Mouse (Mus musculus) neural tube, embryonic 13.5 days (tissue): ENCODE results near the gene 1110032A03Rik. TPM values are rescaled to one million over a fixed set of nuclear protein-coding genes. Genes with fewer than 3 reads are reported as not detected.
A peak's percentile ranks its signal among the peaks of the same experiment; 100 is the strongest.

Experiments used
- ATAC-seq: fragments of 200-750 bp; cut with Nextera tagmentation; 2 replicates; pipeline ENCODE4 v1.8.0; 2017; ENCODE audit warnings: low read depth, mild to moderate bottlenecking, moderate TSS enrichment, moderate library complexity
- H3K27ac ChIP-seq: fragments of 300-500 bp; sonication (generic); replicated peaks from 2 replicates; pipeline ENCODE4 v1.5.1; 2015; ENCODE audit warnings: moderate library complexity, mild to moderate bottlenecking, inconsistent platforms
- H3K27me3 ChIP-seq: fragments of 300-500 bp; sonication (generic); 2 replicates; pipeline ENCODE4 v1.6.1; 2015; ENCODE audit warnings: mild to moderate bottlenecking, inconsistent platforms
- H3K36me3 ChIP-seq: fragments of 300-500 bp; sonication (generic); 2 replicates; pipeline ENCODE4 v1.6.1; 2015; ENCODE audit warnings: mild to moderate bottlenecking, inconsistent platforms
- H3K4me1 ChIP-seq: fragments of 300-500 bp; sonication (generic); replicated peaks from 2 replicates; pipeline ENCODE4 v1.6.1; 2015; ENCODE audit warnings: inconsistent platforms
- H3K4me2 ChIP-seq: fragments of 300-500 bp; sonication (generic); 2 replicates; pipeline ENCODE4 v1.6.1; 2015; ENCODE audit warnings: inconsistent platforms, mild to moderate bottlenecking, moderate library complexity
- H3K4me3 ChIP-seq: fragments of 300-500 bp; sonication (generic); 2 replicates; pipeline ENCODE4 v1.5.1; 2015; ENCODE audit warnings: mild to moderate bottlenecking, inconsistent platforms
- H3K9ac ChIP-seq: fragments of 300-500 bp; sonication (generic); 2 replicates; pipeline ENCODE4 v1.6.1; 2015; ENCODE audit warnings: moderate library complexity, mild to moderate bottlenecking, inconsistent platforms
- H3K9me3 ChIP-seq: fragments of 300-500 bp; sonication (generic); 2 replicates; pipeline ENCODE4 v1.6.1; 2016; ENCODE audit warnings: inconsistent platforms
- WGBS: fragments of 180-500 bp; shearing (Covaris S2); methylation state at CpG from one replicate; pipeline ENCODE4 v1.1.7; 2015; 5-methylcytosine and 5-hydroxymethylcytosine counted together
- polyA plus RNA-seq: library from polyadenylated mRNA; unstranded; fragments of >200 nt; fragmentation: Nextera tagmentation; extraction: Ambion mirVana; gene quantifications from 2 replicates; pipeline ENCODE4 v1.2.1, GENCODE M21; 2015

1110032A03Rik gene
- polyA plus RNA-seq, 1 experiment from 2014 or later, result 61.4 TPM

DNA sequence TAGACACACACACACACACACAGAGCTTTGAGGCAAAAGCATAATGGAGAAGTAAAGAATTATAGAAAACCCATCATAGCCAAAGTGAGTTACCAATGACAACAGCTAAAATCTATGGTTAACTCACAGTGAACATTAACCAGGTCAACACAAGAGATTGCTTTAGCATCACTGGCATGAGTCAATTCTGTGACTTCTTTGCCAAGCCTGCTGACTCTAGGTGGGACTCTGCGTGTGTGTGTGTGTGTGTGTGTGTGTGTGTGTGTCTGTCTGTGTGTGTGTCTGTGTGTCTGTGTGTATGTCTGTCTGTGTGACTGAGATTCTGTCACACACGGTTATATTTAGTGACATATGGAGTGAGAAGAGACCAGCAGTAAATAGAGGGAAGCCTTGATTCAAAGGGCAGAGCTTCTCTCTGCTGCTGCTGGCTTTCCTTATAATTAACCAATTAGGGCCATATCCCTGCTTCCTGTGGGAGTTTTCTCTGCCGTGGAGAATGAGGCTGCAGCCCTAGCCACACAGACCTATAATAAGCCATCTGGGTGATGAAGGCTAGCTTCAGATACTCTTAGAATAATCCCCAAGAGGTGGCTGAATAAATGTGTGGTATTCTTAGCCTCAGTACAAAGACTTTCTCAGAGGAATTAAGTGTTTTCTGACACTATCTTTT is 50.5 kb downstream of the 1110032A03Rik start:
- Histone ChIP-seq H3K4me2 (peak overlapping the region; percentile 83), H3K4me3 (peak overlapping the region; percentile 8), H3K27ac (peak overlapping the region; percentile 86), H3K27me3 (no peaks in the 10 kb centered on the region), H3K9me3 (no peaks in the 10 kb centered on the region), H3K9ac (peak overlapping the region; percentile 63), H3K4me1 (peaks cover 81% of the 10 kb centered on the region), H3K36me3 (no peaks in the 10 kb centered on the region)
- 27% methylated on average over 3 of the region's 3 CpGs for WGBS
- no peak for ATAC-seq

DNA sequence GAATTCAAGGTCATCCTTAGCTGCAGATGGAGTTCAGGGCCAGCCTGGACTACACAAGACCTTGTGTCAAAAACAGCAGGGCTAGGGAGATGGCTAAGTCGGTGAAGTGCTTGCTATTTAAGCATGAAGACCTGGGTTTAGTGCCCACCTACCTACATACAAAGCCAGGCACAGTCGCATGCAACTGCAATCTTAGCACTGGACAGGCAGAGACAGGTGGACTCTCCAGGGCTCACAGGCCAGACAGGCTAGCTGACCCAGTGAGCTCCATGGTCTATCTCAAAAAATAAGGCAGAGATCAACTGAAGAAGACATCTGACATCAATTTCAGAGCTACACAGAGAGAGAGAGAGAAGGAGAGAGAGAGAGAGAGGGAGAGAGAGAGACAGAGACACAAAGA is 51.2 kb downstream of the 1110032A03Rik start:
- no peaks in the 10 kb centered on the region for H3K36me3 ChIP-seq
- H3K4me1 ChIP-seq, result peaks cover 81% of the 10 kb centered on the region
- H3K27ac ChIP-seq, result peak overlapping the region; percentile 86
- peak overlapping the region; percentile 63 for H3K9ac ChIP-seq
- H3K9me3 ChIP-seq, result no peaks in the 10 kb centered on the region
- H3K27me3 ChIP-seq, result no peaks in the 10 kb centered on the region
- no peak for ATAC-seq
- peak overlapping the region; percentile 8; the same call in 1 of the 2 replicates for H3K4me3 ChIP-seq
- 67% methylated on average over 2 of the region's 2 CpGs for WGBS
- H3K4me2 ChIP-seq, result peak overlapping the region; percentile 83

DNA sequence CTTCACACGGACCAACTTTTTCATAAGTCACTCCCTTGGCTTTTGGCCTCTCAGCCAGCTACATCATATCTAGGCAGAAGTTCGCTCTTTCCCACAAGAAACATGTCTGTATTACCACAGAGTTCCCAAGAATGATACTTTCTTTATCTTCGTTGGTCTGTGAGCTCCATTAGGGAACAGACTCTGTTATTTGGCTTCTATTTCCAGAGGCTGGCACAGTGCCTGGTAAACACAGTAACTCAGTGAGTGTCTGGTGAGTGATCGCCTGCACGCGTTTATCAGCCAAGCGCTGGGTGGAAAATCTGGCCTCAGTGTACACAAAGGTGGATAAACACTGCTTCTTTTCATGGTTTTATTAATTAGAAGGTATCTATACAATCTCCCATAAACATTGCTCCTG is 51.9 kb downstream of the 1110032A03Rik start:
- H3K9ac ChIP-seq, result peak overlapping the region; percentile 52
- no peak for ATAC-seq
- H3K4me3 ChIP-seq, result peak overlapping the region; percentile 14
- H3K27me3 ChIP-seq, result no peaks in the 10 kb centered on the region
- peak overlapping the region; percentile 83 for H3K4me2 ChIP-seq
- peaks cover 76% of the 10 kb centered on the region for H3K4me1 ChIP-seq
- H3K36me3 ChIP-seq, result no peaks in the 10 kb centered on the region
- 31% methylated on average over 7 of the region's 7 CpGs for WGBS
- H3K27ac ChIP-seq, result peak overlapping the region; percentile 86
- H3K9me3 ChIP-seq, result no peaks in the 10 kb centered on the region

DNA sequence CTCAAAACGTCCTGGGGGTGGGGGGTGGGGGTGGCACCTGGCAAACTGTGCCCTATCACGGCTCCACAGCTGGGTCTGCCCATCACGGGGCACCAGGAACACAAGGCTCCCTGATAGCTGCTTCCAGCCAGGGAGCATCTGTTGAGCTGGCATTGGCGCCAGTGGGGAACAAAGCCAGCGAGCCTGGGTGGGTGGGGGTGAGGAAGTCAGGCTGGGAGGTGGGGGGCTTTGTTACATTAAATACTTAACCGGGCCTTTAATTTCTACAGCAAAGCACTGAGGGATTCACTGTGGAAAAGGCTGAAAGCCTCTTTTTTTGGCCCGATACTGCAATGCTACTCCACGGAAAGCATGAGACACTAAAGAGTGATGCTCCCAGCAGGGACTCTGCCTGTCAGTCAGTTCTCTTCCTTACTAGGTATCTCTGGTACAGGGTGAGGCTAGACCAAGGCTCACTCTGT is 52.8 kb downstream of the 1110032A03Rik start:
- 19% methylated on average over 8 of the region's 8 CpGs for WGBS
- 0 out of 2 replicates have a peak overlapping the region, but pooled peaks have one; percentile 34 for H3K9ac ChIP-seq
- H3K4me1 ChIP-seq, result peaks cover 73% of the 10 kb centered on the region
- H3K9me3 ChIP-seq, result no peaks in the 10 kb centered on the region
- no peaks in the 10 kb centered on the region for H3K36me3 ChIP-seq
- peak; percentile 20; the same call in 1 of the 2 replicates for ATAC-seq
- no peaks in the 10 kb centered on the region for H3K27me3 ChIP-seq
- peak overlapping the region; percentile 86 for H3K27ac ChIP-seq
- no peak overlapping the region for H3K4me3 ChIP-seq
- peak overlapping the region; percentile 83 for H3K4me2 ChIP-seq

DNA sequence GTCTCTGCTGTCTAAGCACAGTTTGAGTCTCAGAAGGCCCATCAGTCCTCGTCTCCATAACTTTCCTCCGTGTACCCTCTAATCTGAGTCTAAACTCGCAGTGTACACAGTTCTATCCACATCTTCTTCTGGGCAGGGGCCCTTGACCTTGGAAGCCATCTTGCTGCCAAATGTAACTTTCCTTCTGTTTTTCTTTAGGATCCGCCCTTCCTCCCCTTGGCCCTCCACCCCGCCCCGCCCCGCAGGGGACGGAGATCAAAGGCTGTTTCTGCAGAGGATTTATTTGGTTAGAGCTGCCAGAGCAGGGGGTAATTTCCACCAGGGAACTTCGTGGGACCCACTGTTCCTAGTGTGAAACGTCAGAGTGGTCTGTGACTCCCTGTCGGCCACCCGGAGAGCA is 54.3 kb downstream of the 1110032A03Rik start:
- H3K4me1 ChIP-seq, result peaks cover 59% of the 10 kb centered on the region
- no peaks in the 10 kb centered on the region for H3K9me3 ChIP-seq
- ATAC-seq, result no peak
- no peak overlapping the region for H3K4me3 ChIP-seq
- 27% methylated on average over 12 of the region's 12 CpGs for WGBS
- no peak overlapping the region for H3K27ac ChIP-seq
- no peak overlapping the region for H3K4me2 ChIP-seq
- H3K27me3 ChIP-seq, result no peaks in the 10 kb centered on the region
- H3K9ac ChIP-seq, result peak overlapping the region; percentile 31; the same call in 1 of the 2 replicates
- peaks cover 7% of the 10 kb centered on the region; the same call in 1 of the 2 replicates for H3K36me3 ChIP-seq

DNA sequence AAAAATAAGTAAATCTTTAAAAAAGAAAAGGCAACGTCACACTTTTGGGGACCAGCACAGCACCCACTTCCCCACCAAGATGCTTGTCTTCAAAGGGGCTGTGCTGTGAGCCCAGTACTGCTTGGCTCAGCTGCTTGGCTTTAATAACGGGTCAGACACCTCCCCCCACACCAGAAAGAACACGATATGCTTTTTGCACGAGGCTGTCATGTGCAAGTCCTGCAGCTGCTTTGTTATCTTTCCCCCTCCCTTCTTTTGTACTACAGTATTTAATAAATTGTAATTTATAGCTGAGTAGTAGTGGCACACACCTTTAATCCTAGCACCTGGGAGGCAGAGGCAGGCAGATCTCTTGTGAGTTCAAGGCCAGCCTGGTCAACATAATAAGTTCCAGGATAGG is 56.4 kb downstream of the 1110032A03Rik start:
- H3K27me3 ChIP-seq, result no peaks in the 10 kb centered on the region
- no peak overlapping the region for H3K27ac ChIP-seq
- H3K9me3 ChIP-seq, result no peaks in the 10 kb centered on the region
- peaks cover 7% of the 10 kb centered on the region; the same call in 1 of the 2 replicates for H3K36me3 ChIP-seq
- H3K4me3 ChIP-seq, result no peak overlapping the region
- peaks cover 37% of the 10 kb centered on the region for H3K4me1 ChIP-seq
- WGBS, result 85% methylated on average over 4 of the region's 4 CpGs
- H3K9ac ChIP-seq, result no peak overlapping the region
- no peak overlapping the region for H3K4me2 ChIP-seq
- no peak for ATAC-seq

DNA sequence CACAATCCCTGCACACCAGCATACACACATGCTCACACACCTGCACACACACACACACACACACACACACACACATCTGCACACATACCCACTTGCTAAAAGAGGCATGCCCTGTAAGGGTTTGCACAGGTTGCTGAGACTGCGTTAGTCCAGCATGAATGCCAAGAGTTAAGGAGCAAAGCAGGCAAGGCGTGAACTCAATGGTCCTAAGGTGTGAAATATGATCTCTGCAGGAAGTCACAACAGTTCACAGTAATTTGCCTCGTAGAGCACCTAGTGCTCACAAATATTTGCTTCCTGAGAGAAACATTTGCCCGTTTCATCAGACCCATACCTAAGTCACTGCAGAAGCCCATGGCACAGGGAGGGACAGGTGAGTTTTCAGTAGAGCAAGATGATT is 61.1 kb downstream of the 1110032A03Rik start:
- Histone ChIP-seq H3K9ac (no peak overlapping the region), H3K4me1 (no peaks in the 10 kb centered on the region), H3K27me3 (no peaks in the 10 kb centered on the region), H3K36me3 (peaks cover 18% of the 10 kb centered on the region), H3K4me3 (no peak overlapping the region), H3K27ac (no peak overlapping the region), H3K9me3 (no peaks in the 10 kb centered on the region), H3K4me2 (no peak overlapping the region)
- 68% methylated on average over 4 of the region's 4 CpGs for WGBS
- no peak for ATAC-seq

Other genes with a start within 250 kb of the 1110032A03Rik start
- gene Pts, start 246.8 kb downstream of the 1110032A03Rik start, polyA plus RNA-seq, result 104 and 128 TPM in 2 replicates
- gene Il18, start 220.7 kb downstream of the 1110032A03Rik start, polyA plus RNA-seq, result 15.7 and 17.1 TPM in 2 replicates
- gene Bco2, start 220.3 kb downstream of the 1110032A03Rik start, polyA plus RNA-seq, result 0.28 and 0.35 TPM in 2 replicates
- gene Tex12, start 214.2 kb downstream of the 1110032A03Rik start, polyA plus RNA-seq, result not detected in 2 replicates
- gene Sdhd, start 171.7 kb downstream of the 1110032A03Rik start, polyA plus RNA-seq, result 229 and 243 TPM in 2 replicates
- gene Timm8b, start 171.6 kb downstream of the 1110032A03Rik start, polyA plus RNA-seq, result 366 and 422 TPM in 2 replicates
- 5.2 and 5.8 TPM in 2 replicates for gene Pih1d2, start 158.2 kb downstream of the 1110032A03Rik start, polyA plus RNA-seq
- gene Nkapd1, start 158.1 kb downstream of the 1110032A03Rik start, polyA plus RNA-seq, result 24.6 and 25.7 TPM in 2 replicates
- 48.9 and 50.8 TPM in 2 replicates for gene Dlat, start 115.7 kb downstream of the 1110032A03Rik start, polyA plus RNA-seq
- 31.8 TPM in 2 replicates for gene Dixdc1, start 36.0 kb downstream of the 1110032A03Rik start, polyA plus RNA-seq
- gene 2310030G06Rik, start 29.0 kb downstream of the 1110032A03Rik start, polyA plus RNA-seq, result 1.7 and 2.3 TPM in 2 replicates
- 15.3 and 19.5 TPM in 2 replicates for gene Cryab, start 24.2 kb downstream of the 1110032A03Rik start, polyA plus RNA-seq
- 2.4 and 4.5 TPM in 2 replicates for gene Hspb2, start 23.2 kb downstream of the 1110032A03Rik start, polyA plus RNA-seq
- gene Fdxacb1, start 7.3 kb downstream of the 1110032A03Rik start, polyA plus RNA-seq, result 8.9 and 12.9 TPM in 2 replicates
- gene Alg9, start 501 bp downstream of the 1110032A03Rik start, polyA plus RNA-seq, result 49.2 and 54.9 TPM in 2 replicates
- 52.0 and 57.6 TPM in 2 replicates for gene Ppp2r1b, start 69.8 kb upstream of the 1110032A03Rik start, polyA plus RNA-seq
- gene Sik2, start 233.6 kb upstream of the 1110032A03Rik start, polyA plus RNA-seq, result 15.5 and 18.0 TPM in 2 replicates